Mouse (Mus musculus) lung, postnatal 36 days (tissue): Measurements from ENCODE around the gene Cdc42ep4.

ENCODE experiments used
- DNase-seq: peaks from one replicate; pipeline ENCODE4 v3.0.0; 2022; ENCODE audit warnings: mixed read lengths

The Cdc42ep4 gene

GRCm38 (mm10) chr11:113681979-113682378 is 69.7 kb downstream of the Cdc42ep4 start:
- no peak for DNase-seq

- DNase-seq = no peak
Measured at GRCm38 (mm10) chr11:113680954-113681353, 70.7 kb downstream of the Cdc42ep4 start.

GRCm38 (mm10) chr11:113678373-113678772 is 73.3 kb downstream of the Cdc42ep4 start:
- peak; percentile 32 for DNase-seq

- no peak for DNase-seq
Measured at GRCm38 (mm10) chr11:113677378-113677777, 74.3 kb downstream of the Cdc42ep4 start.
